Mouse (Mus musculus) splenic B cell, adult 2 months (primary cell): ENCODE measurements at regions not wholly inside any gene's neighbourhood (a gene's known extent, or its start where the extent isn't known, plus 50 kb on each side); places are given as distances from the start of the nearest gene placed in this dataset.

Experiments used
- DNase-seq: peaks from one replicate; pipeline ENCODE4 v3.0.0-alpha.2; 2011; ENCODE audit warnings: low read depth, low spot score
- H3K27me3 ChIP-seq: 2 replicates; pipeline ENCODE4 v1.6.1; 2012; ENCODE audit warnings: mild to moderate bottlenecking, low read length, moderate library complexity, mixed read lengths; ENCODE audit not compliant: control insufficient read depth, poor library complexity, insufficient read depth, severe bottlenecking
- H3K36me3 ChIP-seq: 2 replicates; pipeline ENCODE4 v1.6.1; 2012; ENCODE audit warnings: mild to moderate bottlenecking, low read length, moderate library complexity, mixed read lengths; ENCODE audit not compliant: control insufficient read depth, poor library complexity, insufficient read depth, severe bottlenecking

DNA sequence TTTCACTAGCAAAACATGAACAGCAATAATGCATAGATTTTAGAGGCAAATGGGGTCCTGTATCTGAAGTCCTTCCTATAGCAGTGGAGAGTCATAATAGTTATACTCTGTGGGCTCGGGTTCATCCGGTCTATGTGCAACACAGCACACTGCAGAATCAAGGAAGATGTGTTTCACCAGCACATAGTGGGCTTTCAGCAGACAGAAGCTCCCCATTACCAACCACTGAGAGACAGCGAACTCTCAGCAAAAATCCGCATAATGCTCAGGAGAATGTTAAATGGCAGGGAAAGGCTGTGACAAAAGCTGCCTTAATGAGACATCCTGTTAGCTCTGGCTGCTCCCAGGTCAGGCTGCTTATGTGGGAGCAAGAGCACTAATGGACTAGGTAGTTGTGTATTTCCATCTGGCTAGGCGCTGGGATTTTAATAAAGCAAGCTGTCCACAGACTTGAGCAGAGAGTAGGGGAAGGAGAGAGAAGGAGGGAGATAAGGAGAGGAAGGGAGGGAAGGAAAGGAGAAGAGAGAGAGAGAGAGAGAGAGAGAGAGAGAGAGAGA, 286.7 kb upstream of the Cdh11 start:
- Histone ChIP-seq H3K36me3 (no peaks in the 10 kb centered on the region), H3K27me3 (no peaks in the 10 kb centered on the region)
- no peak for DNase-seq

- H3K27me3 ChIP-seq: no peaks in the 10 kb centered on the region
- DNase-seq: no peak
- H3K36me3 ChIP-seq: no peaks in the 10 kb centered on the region
These were observed 287.2 kb upstream of the Cdh11 start for GRCm38 (mm10) chr8:103072646-103073045.

DNA sequence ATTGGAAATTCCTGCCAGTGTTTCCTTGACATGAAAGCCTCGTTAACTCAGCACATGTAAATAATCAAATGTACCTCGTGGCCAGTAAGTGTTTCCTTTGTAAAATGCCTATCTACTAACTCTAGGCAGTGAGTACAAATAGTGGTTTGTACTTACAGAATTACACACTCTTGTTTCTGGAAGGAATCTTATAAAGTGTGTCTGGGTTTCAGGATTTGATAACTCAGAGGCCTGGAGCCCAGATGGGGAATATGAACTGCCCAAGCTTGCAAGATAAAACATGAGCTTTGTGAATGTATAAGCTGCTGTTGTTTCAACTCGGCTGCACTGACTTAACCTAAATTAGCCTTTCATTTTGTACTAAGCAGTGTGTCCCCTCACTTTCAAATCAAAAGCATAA, 293.1 kb upstream of the Cdh11 start:
- Histone ChIP-seq H3K27me3 (no peaks in the 10 kb centered on the region), H3K36me3 (no peaks in the 10 kb centered on the region)
- DNase-seq: no peak

DNA sequence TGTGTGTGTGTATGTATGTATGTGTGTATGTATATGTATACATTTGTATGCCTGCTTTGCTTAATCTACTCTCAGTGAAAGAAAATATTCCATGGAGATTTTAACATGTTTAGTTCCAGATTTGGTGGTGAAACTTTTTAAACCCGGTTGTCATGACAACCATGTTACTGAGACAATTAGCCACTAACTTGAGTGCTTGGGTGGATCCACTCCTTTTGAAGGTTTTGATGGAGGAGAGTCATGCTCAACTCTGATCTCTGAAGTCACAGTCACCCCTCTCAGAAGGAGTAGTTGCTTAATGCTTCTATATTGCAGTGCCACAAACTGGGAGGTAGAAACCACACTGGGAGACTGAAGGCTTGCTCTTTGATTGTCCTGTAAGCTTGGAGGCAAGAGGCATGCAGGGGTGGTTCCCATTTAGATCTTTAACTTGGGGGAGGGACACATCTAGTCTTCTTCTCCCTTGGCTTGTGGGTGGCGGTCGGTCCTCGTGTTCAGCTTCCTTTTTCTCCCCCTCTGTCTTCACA, 301.6 kb upstream of the Cdh11 start:
- DNase-seq: no peak
- H3K36me3 ChIP-seq: no peaks in the 10 kb centered on the region
- H3K27me3 ChIP-seq: no peaks in the 10 kb centered on the region

DNA sequence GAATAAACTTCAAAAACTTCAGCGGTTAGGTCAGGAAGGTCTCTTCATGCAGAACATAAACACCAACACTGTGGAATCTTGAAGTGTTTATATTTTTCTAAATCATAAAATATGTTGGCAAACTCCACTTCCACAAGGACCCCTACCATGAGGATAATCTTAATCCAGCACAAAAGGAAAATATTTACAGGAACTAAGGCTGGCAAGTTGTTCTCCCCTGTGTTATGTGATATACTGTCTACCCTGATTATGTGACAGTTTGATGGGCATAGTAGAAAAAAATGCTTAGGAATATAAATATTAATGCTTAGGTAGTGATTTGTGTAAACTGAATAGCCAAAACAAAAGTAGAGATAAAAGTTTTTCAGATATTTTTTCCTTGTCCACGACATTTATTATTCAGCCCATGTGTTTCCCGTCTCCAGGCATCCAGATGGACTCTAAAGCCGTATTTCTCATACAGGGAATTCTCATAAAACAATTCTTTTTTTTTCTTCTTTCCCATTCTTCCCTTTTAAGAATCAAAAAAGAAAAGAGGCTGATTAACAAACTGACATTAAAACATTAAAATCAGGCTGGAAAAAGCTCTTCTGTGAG, 311.2 kb upstream of the Cdh11 start:
- H3K27me3 ChIP-seq: no peaks in the 10 kb centered on the region
- no peak for DNase-seq
- H3K36me3 ChIP-seq: no peaks in the 10 kb centered on the region

DNA sequence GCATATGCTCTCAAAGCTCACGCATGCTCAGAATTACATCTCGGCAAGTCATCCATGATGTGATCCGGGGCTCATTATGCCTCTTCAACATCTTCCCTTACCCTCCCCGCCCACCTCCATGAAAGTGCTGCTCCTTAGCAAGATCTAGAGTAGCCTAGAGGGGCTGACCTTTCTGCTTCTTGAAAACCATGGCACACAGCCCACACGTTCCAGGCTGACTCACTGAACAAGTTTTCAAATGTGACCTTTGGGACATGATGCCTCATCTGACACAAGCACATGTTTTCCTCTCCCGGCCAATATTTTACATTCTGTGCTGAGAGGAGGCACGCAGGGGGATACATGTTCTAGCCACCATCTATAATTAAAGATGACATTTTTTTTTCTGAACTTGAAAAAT, 340.1 kb upstream of the Cdh11 start:
- no peak for DNase-seq
- no peaks in the 10 kb centered on the region for H3K27me3 ChIP-seq
- no peaks in the 10 kb centered on the region for H3K36me3 ChIP-seq

DNA sequence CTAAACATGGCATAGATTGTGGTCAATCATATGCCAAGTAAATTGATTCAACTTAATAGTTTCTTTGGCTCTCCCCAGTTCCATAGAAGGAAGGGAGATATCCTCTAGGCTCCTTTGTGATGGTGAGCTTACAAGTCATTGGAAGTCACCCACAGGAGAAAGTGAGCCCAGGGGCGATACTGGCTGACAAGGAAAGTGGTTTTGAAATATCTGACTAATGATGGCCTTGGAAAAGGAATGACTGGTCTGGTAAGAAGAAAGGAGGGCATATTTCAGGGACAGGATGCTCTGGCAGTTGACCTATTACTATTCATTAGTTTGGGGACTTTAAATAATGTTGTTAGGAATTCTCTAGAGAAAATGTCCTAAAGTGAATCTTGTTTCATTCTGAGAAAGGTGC, 352.7 kb upstream of the Cdh11 start:
- no peaks in the 10 kb centered on the region for H3K27me3 ChIP-seq
- H3K36me3 ChIP-seq: no peaks in the 10 kb centered on the region

DNA sequence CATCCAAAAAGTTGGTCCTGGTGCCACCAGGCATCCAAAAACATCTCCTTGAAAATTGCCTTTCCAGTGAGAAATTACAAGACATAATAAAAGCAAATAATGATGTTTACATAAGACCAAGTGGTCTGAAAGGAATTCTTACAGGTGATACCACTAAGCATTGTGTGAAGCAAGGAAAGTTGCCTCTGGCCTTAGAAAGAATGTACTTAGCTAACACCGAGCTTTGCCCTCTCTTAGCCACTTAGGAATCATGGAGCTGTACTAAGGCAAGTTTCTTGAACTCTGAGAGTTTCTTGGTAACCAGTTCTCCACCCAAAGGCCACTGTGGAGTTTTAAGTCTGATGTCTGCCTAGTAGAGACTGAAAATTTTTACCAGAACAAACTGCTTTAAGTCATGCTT, 359.4 kb upstream of the Cdh11 start:
- no peaks in the 10 kb centered on the region for H3K27me3 ChIP-seq
- no peaks in the 10 kb centered on the region for H3K36me3 ChIP-seq
- no peak for DNase-seq

More for the DNA sequence above, 352.7 kb upstream of the Cdh11 start:
- no peak for DNase-seq

DNA sequence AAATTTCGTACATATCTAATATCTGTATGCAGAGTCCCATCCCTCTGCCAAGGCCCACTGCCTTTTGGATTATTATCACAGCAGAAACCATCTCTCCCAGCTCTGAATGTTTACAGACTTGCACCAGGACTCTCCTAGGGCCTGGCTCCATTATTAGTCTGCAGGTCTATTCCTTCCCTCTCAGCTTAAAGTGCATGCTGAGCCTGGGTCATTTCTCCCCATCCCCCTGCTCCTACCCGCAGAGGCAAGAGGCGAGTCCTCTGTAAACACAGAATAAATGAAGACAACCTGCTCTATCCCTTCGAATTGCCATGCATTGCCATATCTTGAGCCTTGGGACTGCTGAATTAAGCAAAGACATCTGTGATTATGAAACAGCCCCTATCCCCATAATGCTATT, 362.6 kb upstream of the Cdh11 start:
- no peak for DNase-seq
- H3K36me3 ChIP-seq: no peaks in the 10 kb centered on the region
- no peaks in the 10 kb centered on the region for H3K27me3 ChIP-seq

DNA sequence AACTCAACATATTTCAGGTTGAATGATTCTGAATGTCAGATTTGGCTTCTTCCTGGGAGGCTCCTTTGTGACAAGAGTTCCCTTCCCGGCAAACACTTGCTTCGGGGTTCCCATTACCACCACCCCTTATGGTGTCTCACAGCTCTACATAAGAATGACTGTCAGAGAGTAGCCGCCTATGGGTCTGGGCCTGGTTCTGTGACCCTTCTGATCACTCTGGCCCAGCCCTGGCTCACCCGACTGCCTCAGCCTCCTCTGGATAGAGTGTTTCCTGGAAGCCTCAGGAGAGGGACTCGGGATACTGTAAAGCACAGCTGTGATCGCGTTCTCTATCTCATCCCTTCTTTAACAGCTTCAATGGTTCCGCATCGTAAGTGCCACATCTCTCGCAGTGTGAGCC, 363.0 kb upstream of the Cdh11 start:
- no peaks in the 10 kb centered on the region for H3K36me3 ChIP-seq
- no peaks in the 10 kb centered on the region for H3K27me3 ChIP-seq
- DNase-seq: no peak

- no peak for DNase-seq
- H3K27me3 ChIP-seq: no peaks in the 10 kb centered on the region
- no peaks in the 10 kb centered on the region for H3K36me3 ChIP-seq
These were observed 381.3 kb upstream of the Cdh11 start for GRCm38 (mm10) chr8:103166623-103167316.

DNA sequence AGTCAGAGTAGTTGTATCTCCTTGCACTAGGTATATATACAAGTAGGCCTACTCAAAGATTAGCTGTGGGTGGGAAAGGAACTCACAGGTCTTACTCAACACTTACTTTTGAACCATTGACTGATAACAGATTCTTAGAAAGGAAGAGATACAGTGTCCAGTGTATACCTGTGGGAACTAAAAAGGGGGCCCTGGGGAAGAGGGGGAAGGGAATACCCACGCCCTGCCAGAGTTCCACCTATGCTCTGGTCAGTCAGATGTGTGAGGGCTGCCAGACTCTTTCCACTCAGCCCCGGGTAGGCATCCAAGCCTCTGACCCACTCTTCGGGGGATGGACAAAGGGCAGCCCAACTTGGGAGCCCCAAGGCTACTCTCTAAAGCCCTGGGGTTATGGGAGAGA, 387.9 kb upstream of the Cdh11 start:
- Histone ChIP-seq H3K36me3 (no peaks in the 10 kb centered on the region), H3K27me3 (no peaks in the 10 kb centered on the region)
- DNase-seq: no peak

DNA sequence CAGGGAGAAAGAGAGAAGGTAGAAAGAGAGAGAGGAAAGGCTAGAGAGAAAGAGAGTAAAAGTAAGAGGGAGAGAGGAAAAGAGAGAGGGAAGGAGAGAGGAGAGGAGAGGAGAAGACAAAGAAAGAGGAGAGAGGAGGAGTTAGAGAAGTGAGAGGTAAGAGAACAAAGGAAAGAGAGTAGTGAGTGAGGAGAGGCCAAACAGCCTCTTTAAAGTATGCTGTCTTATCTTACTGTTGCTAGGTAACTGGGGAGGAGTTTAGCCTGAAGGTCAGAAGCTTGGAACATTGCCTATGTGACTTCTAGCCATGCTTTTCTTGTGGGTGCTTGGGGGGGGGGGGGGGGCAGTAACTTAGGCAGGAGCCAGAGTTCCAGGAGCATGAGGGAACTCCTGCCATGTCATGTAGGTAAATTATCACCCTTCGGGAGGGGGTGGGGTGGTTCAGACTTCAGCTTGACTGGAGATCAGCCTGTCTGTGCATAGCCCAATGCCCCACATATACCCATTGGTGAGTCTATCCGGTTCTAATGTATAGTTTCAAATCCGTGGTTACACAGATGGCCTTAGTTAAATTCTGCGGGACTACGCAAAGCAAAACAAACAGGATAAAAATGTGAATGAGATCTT, 388.5 kb upstream of the Cdh11 start:
- H3K27me3 ChIP-seq: no peaks in the 10 kb centered on the region
- DNase-seq: no peak
- H3K36me3 ChIP-seq: no peaks in the 10 kb centered on the region

DNA sequence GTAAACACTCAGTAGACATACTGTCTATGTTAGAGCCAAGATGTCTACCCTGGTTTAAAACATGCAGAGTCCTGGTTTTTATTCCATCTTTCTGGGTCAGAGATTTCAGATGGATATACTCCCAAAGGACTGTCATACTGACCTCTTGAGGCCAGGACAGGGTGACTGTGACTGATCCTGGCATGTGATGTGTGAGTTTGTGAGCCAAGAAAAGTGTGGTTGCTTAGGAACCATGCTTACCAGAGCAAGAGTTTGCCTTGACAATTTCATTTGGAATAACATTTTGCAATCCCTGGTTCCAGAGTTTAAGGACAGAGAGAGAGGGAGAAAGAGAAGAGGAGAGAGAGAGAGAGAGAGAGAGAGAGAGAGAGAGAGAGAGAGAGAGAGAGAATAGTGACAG, 395.2 kb upstream of the Cdh11 start:
- no peaks in the 10 kb centered on the region for H3K36me3 ChIP-seq
- no peak for DNase-seq
- no peaks in the 10 kb centered on the region for H3K27me3 ChIP-seq
